Mouse (Mus musculus) subcutaneous adipose tissue, adult 2 months (tissue): ENCODE results near the gene Lsm14a. TPM values are rescaled to one million over a fixed set of nuclear protein-coding genes. Genes with fewer than 3 reads are reported as not detected.

Experiments used
- polyA plus RNA-seq: library from polyadenylated mRNA; depleted of rRNA; stranded (reverse); fragments of >200 nt; gene quantifications from 2 replicates; pipeline ENCODE4 v1.2.3, GENCODE M21; 2012; ENCODE audit warnings: low replicate concordance; rRNA removed

The Lsm14a gene
- polyA plus RNA-seq = 65.9 and 105 TPM in 2 replicates

DNA sequence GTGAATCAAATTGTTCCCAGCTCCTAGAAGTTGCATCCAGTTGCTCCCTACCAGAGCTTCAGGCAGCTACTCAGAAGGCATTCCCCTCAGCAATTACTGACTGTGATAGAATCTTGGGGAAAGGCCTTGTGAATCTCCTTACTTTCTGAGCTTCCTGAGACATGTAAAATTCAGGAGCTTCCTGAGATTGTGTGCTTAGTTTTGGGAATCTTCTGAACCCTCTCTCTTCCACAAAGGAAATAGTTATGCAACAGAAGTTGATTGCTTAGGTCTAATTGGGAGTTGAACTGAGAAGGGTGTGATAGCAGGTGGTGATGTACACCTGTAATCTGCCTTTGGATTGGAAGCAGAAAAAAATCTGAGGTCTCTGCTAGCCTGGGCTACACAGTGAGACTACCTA lies at the start of gene Lsm14a:
TSS of gene Lsm14a (minus strand) at position 101 of the 400 bp plus-strand sequence.

DNA sequence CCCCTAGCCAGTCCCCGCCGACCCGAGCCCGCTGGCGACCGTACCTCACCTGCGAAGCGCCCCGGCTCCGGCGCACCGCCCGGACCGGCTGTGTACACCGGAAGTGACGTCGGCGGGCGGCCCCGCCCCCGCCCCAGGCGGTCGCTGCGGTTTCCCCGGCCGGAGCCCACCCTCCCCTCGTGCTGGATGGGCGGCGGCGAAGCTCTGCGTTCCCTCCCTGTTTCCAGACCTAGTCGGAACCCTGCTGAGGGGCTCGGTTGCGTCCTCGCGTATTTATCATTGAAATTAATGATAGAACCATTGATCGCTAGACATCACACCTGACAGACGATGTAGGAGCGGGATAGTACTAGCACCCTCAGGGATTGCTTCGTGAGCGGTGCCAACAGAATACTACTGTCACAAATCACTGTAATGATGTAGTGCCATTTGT lies 79.7 kb downstream of the Lsm14a start, which contains the start of gene 4931406P16Rik:
TSS of gene 4931406P16Rik (minus strand) at position 109 of the 433 bp plus-strand sequence.

Other genes with a start within 250 kb of the Lsm14a start
- 52.8 and 63.0 TPM in 2 replicates for gene Uba2, start 223.7 kb downstream of the Lsm14a start, polyA plus RNA-seq
- 21.2 and 27.0 TPM in 2 replicates for gene Pdcd2l, start 196.7 kb downstream of the Lsm14a start, polyA plus RNA-seq
- gene Gpi1, start 163.0 kb downstream of the Lsm14a start, polyA plus RNA-seq = 358 and 363 TPM in 2 replicates
- not detected in 2 replicates for gene Gm6096, start 142.3 kb downstream of the Lsm14a start, polyA plus RNA-seq
- gene 4931406P16Rik, start 79.8 kb downstream of the Lsm14a start, polyA plus RNA-seq = 40.0 and 54.0 TPM in 2 replicates